Mouse (Mus musculus) macrophage (primary cell): ENCODE results near the gene Smarcd1. TPM values are rescaled to one million over a fixed set of nuclear protein-coding genes. Genes with fewer than 3 reads are reported as not detected.
A peak's percentile ranks its signal among the peaks of the same experiment; 100 is the strongest.
"Not testable (repeated sequence)": the region's sequence is repeated elsewhere in the genome, so short reads cannot be mapped to it uniquely, and the experiment has no call there.

Experiments
- H3K27ac ChIP-seq: fragments of 350-480 bp; formaldehyde crosslinking; 2 replicates; pipeline ENCODE4 v1.9.0; 2021
- H3K36me3 ChIP-seq: fragments of 350-480 bp; formaldehyde crosslinking; 2 replicates; pipeline ENCODE4 v1.9.0; 2021; ENCODE audit errors: inconsistent target
- H3K4me3 ChIP-seq: fragments of 350-480 bp; formaldehyde crosslinking; 2 replicates; pipeline ENCODE4 v1.9.0; 2021; ENCODE audit errors: inconsistent target
- H3K79me2 ChIP-seq: fragments of 350-480 bp; formaldehyde crosslinking; 2 replicates; pipeline ENCODE4 v1.9.0; 2021; ENCODE audit errors: inconsistent target
- WGBS: methylation state at CpG from one replicate; pipeline ENCODE4 v1.1.7; 2026; ENCODE audit warnings: inconsistent platforms; ENCODE audit not compliant: missing documents; 5-methylcytosine and 5-hydroxymethylcytosine counted together
- polyA plus RNA-seq: library from polyadenylated mRNA; stranded (reverse); fragments of 250-400 nt; gene quantifications from 3 replicates; pipeline ENCODE4 v1.2.4, GENCODE M21; 2018; ENCODE audit warnings: inconsistent platforms

Smarcd1 gene
- polyA plus RNA-seq, 1 experiment from 2014 or later = 14.7 TPM

DNA sequence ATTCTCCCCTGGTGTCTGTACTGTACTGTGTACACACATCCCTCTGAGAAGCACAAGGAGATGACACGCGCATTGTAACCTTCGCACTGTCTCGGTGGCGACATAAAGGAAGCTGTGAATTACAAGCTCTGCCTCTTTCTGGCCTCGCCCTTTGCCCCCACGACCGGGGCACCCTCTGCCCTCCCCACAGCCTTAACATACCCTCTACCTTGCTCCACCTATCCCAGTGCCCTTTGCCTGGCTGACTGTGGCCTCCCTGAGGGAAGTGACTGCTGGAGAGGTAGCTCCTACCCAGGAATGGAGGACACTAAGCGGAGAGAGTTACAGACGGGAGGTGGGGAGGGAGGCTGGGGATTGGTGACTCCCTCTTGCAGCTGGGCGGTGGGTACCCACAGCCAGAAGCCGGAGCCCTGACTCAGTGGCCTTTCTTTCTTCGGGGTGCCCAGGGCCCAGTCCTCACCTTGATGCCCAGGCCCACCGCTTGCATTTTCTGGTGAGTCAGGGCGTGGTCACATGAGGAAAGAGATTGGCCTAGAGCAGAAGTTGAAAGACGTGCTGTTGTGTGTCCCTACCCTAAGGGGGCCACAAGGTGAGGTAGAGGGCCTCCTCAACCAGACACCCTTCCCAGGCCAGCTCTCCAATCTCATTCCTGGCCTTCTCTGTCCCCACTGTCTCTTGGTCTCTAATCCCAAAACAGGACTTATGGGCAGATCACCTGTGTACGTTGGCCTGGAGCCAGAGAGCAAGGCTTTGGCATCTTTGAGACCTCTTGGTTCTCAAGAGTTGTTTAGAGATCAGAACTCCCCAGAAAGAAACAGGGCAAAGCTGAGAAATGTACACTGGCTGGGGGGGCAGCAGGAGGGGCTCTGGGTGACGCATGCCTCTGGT is 1.5 kb upstream of the Smarcd1 start:
- H3K79me2 ChIP-seq = no peaks in the 10 kb centered on the region; the same call in 1 of the 2 replicates
- H3K27ac ChIP-seq = no peak overlapping the region
- no peak overlapping the region for H3K4me3 ChIP-seq
- H3K36me3 ChIP-seq = peaks cover 7% of the 10 kb centered on the region; the same call in 1 of the 2 replicates
- 91% methylated on average over 18 of the region's 18 CpGs for WGBS

DNA sequence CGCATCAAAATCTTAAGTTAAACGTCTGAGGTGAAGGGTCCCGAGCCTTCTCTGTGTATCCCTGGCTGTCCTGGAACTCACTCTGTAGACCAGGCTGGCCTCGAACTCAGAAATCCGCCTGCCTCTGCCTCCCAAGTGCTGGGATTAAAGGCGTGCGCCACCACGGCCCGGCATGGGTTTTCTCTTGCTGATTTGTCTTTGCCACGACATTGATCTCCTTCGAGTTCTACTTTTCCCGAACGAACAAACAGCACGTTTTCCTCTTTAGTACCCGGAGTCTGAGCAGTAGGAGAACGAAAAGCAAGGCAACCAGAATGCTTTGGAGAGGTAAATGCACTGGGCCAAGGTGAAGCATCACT is 310 bp upstream of the Smarcd1 start:
- 32% methylated on average over 14 of the region's 16 CpGs for WGBS
- H3K4me3 ChIP-seq = peak overlapping the region; percentile 28
- H3K27ac ChIP-seq, H3K79me2 ChIP-seq, H3K36me3 ChIP-seq: not testable (repeated sequence)

DNA sequence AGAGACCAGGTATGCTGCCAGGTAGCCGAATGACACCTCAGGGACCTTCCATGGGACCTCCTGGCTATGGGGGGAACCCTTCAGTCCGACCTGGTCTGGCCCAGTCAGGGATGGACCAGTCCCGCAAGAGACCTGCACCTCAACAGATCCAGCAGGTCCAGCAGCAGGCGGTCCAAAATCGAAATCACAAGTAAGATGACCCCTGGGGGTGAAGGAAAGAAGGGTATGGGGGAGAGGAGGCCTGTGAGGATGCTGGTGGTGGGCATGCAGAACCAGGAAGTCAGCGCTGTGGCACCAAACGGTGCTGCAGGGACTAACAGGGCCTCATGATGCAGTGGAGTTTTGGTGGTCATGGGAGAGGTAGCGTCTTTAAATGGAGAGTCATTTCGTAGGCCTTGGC is 1.2 kb downstream of the Smarcd1 start:
- WGBS = 93% methylated on average over 9 of the region's 9 CpGs
- peaks cover 18% of the 10 kb centered on the region for H3K36me3 ChIP-seq
- no peak overlapping the region; the same call in 1 of the 2 replicates for H3K4me3 ChIP-seq
- no peak overlapping the region for H3K27ac ChIP-seq
- H3K79me2 ChIP-seq = no peaks in the 10 kb centered on the region; the same call in 1 of the 2 replicates

DNA sequence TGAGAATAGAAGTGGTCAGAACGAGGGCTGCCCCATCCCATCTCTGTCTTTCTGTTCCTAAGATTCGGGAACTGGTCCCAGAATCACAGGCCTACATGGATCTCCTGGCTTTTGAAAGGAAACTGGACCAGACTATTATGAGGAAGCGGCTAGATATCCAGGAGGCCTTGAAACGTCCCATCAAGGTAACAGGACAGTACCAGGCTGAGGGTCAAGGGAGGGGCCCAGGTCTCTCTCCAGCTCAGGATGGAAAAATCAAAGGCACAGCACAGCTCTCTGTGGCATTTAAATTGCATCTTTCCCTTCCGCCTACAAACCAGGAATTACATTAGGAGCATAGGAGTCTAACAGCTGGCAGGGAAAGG is 1.7 kb downstream of the Smarcd1 start:
- Histone ChIP-seq H3K4me3 (no peak overlapping the region), H3K27ac (no peak overlapping the region), H3K79me2 (no peaks in the 10 kb centered on the region; the same call in 1 of the 2 replicates), H3K36me3 (peaks cover 22% of the 10 kb centered on the region)
- 96% methylated on average over 5 of the region's 5 CpGs for WGBS

DNA sequence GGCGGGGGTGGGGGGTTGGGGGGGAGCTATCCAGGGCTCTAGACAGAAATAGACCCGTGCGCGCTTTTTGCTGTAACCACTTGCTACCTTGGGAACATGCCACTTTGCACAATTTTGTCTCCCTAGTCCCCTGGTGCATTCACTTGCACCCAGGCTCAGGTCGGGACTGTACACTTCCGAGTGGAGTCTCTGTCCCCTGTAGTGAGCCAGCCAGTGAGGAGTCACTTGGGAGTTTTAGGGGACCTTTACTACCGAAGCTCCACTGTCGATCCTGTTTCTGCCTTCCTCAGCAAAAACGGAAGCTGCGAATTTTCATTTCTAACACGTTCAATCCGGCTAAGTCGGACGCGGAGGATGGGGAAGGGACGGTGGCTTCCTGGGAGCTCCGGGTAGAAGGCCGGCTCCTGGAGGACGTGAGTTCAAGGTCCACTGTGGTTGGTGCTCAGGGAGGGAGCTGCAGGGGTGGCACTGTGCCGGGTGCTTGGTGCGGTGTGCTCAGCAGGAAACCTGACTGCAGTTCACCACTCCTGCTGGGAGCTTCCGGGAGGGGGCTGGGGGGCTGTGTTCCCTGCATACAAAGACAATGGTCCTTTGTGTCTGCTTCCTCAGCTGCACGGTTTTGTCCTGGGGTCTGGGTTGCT is 2.2 kb downstream of the Smarcd1 start:
- H3K27ac ChIP-seq = no peak overlapping the region
- no peak overlapping the region for H3K4me3 ChIP-seq
- WGBS = 88% methylated on average over 23 of the region's 23 CpGs
- H3K79me2 ChIP-seq = no peaks in the 10 kb centered on the region; the same call in 1 of the 2 replicates
- peaks cover 27% of the 10 kb centered on the region for H3K36me3 ChIP-seq

DNA sequence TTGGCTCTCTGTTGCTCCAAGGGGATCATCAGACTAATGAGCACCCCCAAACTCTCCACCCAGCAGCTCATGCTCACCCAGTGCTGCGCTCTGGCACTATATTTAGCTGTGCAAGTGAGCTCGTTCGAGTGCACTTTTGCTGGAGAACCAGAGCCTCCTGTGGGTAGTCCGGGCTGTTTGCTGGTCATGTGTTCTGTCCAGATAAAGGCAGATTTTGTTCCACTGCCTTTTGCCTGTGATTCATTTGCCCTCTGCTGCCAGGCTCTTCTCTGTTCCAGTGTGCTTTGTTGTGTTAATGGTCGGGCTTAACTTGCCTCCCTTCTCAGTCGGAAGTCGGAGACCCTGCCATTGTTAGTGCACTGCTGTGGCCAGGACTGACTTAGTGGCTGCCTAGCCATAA is 3.0 kb downstream of the Smarcd1 start:
- H3K27ac ChIP-seq = no peak overlapping the region
- H3K79me2 ChIP-seq = no peaks in the 10 kb centered on the region; the same call in 1 of the 2 replicates
- H3K36me3 ChIP-seq = peaks cover 34% of the 10 kb centered on the region
- H3K4me3 ChIP-seq = no peak overlapping the region
- WGBS = 88% methylated on average over 7 of the region's 7 CpGs

DNA sequence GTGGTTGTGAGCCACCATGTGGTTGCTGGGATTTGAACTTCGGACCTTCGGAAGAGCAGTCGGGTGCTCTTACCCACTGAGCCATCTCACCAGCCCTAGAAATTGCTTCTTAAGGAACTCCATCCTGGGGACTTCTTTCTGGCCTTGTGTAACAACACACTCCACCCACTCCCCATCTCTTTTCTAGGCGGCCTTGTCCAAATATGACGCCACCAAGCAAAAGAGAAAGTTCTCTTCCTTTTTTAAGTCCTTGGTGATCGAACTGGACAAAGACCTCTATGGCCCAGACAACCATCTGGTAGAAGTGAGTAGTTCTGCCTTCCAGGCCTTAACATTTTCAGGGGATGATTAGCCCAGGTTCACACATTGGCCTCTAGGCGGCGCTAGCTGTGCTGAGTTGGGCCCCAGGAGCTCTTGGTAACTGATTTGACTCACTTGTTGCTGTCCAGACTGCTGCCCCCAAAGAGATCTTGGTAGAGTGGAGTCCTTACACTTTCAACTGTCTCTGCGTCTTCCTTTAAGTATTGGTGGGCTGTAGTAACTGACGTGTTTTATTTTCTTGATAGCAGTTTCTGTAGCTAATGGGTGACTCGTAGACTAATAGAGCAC is 3.6 kb downstream of the Smarcd1 start, which contains the start of gene Gm17349:
Gm17349 (minus strand) TSS at position 51 of the 609 bp plus-strand sequence.
- peaks cover 39% of the 10 kb centered on the region for H3K36me3 ChIP-seq

DNA sequence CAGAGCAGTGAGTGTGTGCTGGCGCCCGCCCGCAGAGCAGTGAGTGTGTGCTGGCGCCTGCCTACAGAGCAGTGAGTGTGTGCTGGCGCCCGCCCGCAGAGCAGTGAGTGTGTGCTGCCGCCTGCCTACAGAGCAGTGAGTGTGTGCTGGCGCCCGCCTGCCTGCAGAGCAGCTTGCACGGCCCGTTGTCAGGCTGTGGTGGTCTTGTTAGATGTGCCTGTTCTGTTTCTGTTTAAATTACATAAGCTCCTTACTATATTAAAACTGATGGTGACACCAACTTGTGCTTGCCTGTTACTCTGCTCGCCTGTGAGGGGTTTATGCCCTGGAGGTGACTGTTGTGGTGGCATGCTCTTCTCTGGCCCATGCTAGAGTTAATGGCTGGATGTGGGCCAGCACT is 6.2 kb downstream of the Smarcd1 start:
- Histone ChIP-seq H3K27ac (no peak overlapping the region), H3K36me3 (peaks cover 62% of the 10 kb centered on the region), H3K4me3 (no peak overlapping the region), H3K79me2 (no peaks in the 10 kb centered on the region)
- WGBS = 97% methylated on average over 10 of the region's 13 CpGs

More for the DNA sequence above, 3.6 kb downstream of the Smarcd1 start, which contains the start of gene Gm17349:
- Histone ChIP-seq H3K4me3 (no peak within 1 kb of the TSS), H3K27ac (no peak within 1 kb of the TSS), H3K79me2 (no peaks in the 10 kb centered on the region; the same call in 1 of the 2 replicates)
- WGBS = 63% methylated on average over 8 of the region's 11 CpGs

DNA sequence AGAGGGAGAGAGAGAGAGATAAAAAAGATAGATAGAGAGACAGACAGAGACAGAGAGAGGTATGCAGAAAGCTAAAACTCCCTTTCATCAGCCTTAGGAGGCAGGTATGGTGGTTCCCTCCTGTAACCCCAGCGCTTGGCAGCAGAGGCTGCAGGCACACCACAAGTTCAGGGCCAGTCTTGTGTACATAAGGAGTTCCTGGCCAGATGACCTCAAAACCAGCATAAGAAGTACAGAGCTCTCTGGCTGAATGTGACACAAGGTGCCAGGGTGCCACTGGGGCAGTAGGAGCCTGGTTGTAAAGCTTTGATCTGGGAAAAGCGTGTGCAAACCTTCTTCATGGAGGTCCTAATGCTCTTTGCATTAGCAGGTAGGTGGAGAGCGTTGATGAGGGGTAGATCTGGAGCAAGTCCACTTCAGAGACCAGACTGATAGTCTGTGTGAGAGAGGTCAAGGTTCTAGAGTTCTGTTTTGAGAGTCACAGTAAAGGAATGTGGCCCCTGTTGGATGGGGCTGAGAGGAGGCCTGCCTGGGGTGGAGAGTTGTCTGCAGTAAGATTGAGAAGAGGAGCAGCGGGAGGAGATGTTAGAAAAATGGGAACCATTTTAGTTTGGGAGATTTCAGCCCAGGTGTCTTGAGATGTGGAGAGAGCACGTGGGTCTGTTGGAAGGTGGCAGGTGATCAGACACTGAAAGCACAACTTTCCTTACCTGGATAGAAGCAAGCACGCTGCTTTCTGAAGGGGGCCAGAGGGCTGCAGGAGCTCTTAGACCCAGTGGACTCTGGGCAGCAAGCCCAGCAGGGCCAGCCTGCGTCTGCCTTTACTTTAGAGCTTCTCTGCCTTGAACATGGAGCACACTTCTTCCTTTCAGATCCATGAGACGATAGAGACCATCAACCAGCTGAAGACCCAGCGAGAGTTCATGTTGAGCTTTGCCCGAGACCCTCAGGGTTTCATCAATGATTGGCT is 8.6 kb downstream of the Smarcd1 start:
- 95% methylated on average over 10 of the region's 10 CpGs for WGBS
- no peak overlapping the region for H3K4me3 ChIP-seq
- H3K36me3 ChIP-seq = peaks cover 56% of the 10 kb centered on the region
- H3K79me2 ChIP-seq = no peaks in the 10 kb centered on the region
- H3K27ac ChIP-seq = no peak overlapping the region

DNA sequence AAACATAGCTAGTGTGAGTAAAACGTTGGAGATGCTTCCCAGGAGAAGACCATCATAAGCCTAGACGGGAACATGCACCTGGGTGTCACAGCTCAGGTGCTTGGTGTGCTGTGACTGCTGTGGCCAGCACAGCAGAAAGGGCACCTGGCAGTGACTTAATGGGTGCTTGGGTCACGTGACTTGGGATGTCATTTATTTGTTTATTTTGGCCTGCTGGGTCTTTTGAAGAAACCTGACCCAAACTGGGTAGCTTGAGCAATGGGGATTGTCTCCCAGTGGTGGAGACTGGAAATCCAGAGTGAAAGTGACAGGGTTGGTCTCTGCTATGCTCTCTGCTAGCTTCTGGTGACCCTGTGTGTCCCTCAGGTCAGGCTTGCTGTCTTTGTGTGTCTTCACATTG is 9.6 kb downstream of the Smarcd1 start:
- Histone ChIP-seq H3K4me3 (no peak overlapping the region), H3K36me3 (peaks cover 56% of the 10 kb centered on the region), H3K79me2 (no peaks in the 10 kb centered on the region), H3K27ac (no peak overlapping the region)
- WGBS = 90% methylated on average over 3 of the region's 3 CpGs

DNA sequence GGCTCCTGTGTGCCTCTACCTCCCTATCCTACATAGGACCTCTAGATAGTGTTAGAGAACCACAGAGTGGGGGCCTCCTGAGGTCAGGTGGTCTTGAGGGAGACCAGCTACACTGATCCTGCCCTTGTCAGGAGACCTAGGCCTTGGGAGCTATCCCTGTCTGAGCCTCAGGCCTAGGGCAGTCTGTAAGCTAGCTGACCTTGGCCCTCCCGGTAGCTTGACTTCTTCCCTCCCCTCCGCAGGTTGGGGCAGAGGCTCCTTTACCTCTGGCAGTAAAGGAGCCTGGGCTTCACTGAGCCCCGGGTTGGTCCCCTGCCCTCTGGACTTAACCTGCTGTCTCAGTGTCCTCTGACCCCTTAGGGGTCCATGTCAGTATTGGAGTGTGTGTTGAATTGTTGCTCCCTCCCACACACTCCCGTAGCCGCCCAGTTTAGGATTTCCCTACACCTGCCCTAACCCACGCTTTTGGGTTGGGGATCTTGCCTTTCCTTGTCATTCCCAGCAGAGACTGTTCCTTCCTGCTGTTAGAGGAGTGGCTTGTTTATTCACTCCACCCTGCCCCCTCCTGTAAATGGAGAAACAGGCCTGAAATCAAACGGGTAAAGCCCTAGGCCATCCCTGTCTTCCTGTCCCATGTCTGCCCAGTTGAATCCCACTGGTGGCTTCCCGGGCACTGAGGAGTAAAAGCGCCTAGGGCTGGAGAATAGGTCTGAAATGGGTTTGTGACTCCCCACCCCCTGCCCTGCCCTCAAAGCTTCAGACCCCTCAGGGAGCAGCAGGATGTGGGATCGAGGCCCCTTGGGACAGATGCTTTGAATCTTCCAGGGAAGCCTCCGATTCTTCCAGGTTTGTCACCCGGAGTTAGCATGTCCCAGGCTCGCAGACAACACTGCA is 11.0 kb downstream of the Smarcd1 start:
- no peaks in the 10 kb centered on the region for H3K79me2 ChIP-seq
- WGBS = 94% methylated on average over 13 of the region's 13 CpGs
- H3K27ac ChIP-seq = no peak overlapping the region
- H3K36me3 ChIP-seq = peaks cover 44% of the 10 kb centered on the region
- H3K4me3 ChIP-seq = no peak overlapping the region

DNA sequence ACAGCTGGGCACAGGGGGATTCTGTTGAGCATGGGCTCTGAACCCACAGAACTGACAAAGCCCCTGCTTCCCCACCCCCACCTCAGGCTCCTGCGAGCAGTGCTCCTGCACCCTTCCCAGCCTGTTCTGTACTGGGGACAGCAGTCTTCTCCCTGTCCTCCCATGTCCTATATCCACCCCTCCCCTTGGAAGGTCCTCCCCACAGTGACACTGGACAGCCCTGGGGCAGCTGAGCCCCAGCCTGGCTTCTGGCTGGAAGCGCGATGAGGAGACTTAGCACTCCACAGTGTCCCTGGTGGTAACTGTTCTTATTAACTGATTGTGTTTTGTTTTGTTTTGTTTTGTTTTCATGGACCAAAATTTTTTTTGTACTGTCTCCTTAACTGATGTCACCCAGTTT is 11.6 kb downstream of the Smarcd1 start:
- no peak overlapping the region for H3K4me3 ChIP-seq
- WGBS = 98% methylated on average over 3 of the region's 3 CpGs
- H3K36me3 ChIP-seq = peaks cover 41% of the 10 kb centered on the region
- no peak overlapping the region for H3K27ac ChIP-seq
- H3K79me2 ChIP-seq = no peaks in the 10 kb centered on the region

DNA sequence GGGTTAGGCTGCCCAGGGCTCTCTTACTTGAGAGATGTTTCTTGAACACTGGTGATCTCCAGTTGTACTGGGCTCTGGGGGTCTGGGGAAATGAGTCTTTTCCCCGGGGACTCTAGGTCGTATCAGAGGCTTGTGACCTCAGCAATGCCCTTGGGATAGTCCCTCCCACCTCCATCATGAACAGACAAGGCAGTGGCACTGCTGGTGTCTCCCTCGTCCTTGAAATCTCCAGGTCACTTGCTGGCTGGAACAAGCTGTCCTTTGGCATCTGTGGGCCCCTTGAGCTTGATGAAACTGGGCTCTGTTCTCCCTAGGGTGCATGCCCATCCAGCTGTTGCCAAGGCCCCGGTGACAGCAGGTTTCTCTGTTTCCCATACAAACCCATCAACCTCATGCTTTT is 12.3 kb downstream of the Smarcd1 start:
- peaks cover 35% of the 10 kb centered on the region for H3K36me3 ChIP-seq
- H3K27ac ChIP-seq = no peak overlapping the region
- no peak overlapping the region for H3K4me3 ChIP-seq
- 87% methylated on average over 4 of the region's 4 CpGs for WGBS
- no peaks in the 10 kb centered on the region for H3K79me2 ChIP-seq
